Mouse (Mus musculus): Measurements from ENCODE around the gene Pelp1. TPM values are rescaled to one million over a fixed set of nuclear protein-coding genes. Genes with fewer than 3 reads are reported as not detected.

Pelp1 gene
- polyA plus RNA-seq (2016; fragmentation: Nextera tagmentation; extraction: Ambion mirVana), result 37.6 and 38.2 TPM in 2 replicates

DNA sequence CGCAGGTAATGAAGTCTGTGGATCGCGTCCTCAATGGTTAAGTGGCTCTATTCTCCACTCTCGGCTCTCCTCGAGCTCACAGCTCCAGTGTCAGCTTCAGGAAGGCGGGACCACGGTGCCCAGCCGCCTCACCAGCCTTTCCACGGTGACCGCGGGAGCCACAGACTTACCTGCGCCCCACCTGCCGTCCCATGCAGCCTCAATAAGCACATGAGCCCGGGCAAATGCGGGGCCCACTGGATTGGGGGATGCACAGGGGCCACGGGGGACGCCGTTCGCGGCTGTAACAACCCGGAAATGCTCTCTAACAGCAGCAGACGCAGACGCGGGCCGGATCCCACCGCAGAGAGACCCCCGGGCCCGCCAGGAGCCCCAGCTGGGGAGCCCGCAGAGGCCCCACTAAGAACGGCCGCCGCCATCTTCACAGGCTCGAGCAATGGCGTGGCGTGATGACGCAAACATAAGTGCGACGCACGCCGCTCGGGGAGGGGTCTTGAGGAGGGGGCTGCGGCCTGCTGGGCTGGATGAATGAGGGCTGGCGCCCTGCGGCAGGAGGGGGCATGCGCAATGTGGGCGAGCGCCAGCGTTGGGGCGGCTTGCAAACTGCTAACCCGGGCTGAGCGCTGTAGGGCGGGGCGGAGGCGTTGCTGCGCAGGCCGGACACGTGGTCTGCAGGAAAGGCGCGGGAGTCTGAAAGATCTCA, at the start of gene Pelp1:
Gene Pelp1, minus strand, starts transcription at position 438 of the 703 bp plus-strand sequence.
- under 1% methylated on average over 59 of the region's 59 CpGs for WGBS
- H3K36me3 ChIP-seq, result peaks cover 7% of the 10 kb centered on the region
- no peaks in the 10 kb centered on the region for H3K27me3 ChIP-seq (replicated peaks)
- H3K9me3 ChIP-seq, result no peaks in the 10 kb centered on the region
- ATAC-seq (ENCODE audit: low FRiP score, low read depth), result peak; percentile 96
- 0 out of 2 replicates have a peak within 1 kb of the TSS, but pooled peaks have one; percentile 20 for H3K27ac ChIP-seq
- peaks cover 15% of the 10 kb centered on the region for H3K4me1 ChIP-seq
- H3K4me3 ChIP-seq, result peak within 1 kb of the TSS; percentile 97
- H3K4me2 ChIP-seq (replicated peaks), result peak within 1 kb of the TSS; percentile 86
- peak within 1 kb of the TSS; percentile 98 for H3K9ac ChIP-seq

DNA sequence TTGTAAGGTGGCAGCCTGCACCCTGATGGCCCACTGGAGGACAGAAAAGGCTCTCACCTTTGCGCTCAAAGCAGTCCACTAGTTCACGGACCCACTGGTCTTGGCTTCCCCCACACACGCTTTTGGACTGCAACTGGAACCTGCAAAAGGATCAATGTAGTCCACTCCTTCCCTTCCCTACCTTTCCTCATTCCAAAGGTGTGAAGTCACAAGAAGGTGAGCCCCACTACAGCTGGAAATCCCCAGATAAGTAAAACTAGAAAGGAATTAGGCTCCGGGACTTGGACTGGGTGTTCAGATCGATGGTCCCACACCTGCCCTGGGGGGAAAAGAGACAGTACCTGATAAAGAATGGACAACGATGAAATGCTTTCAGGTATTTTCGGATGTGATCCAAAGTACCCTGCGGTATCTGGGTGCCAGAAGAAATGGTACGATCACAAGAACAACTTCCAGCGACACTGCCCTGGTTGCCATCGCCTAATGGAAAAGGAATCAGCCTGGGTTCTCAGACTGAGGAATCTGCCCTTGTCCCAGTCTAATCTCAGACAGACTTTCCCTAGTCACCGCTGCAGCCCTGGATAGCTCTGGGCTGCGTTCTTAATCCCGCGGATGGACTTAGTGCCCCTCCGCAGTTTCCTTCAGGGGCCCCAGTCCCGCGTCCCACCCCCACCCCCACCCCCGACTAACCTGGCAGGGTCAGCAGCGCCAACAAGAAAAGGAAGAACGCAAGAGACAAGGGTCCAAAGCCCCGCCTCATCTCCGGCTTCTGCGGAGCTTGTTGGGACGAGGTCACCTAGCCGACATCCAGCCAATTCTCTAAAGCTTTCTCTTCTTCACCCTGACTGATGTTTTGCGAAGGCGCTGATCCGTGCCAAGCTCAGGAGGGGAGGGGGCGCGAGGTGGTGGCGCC, 49.1 kb upstream of the Pelp1 start, which contains the start of gene Zmynd15:
Gene Zmynd15, plus strand, starts transcription at position 746 of the 913 bp plus-strand sequence.
- peak within 1 kb of the TSS; percentile 78 for H3K4me2 ChIP-seq (replicated peaks)
- H3K27ac ChIP-seq, result no peak within 1 kb of the TSS
- peak within 1 kb of the TSS; percentile 48; the same call in 1 of the 2 replicates for H3K9ac ChIP-seq
- ATAC-seq (ENCODE audit: low FRiP score, low read depth), result no peak
- H3K27me3 ChIP-seq (replicated peaks), result peaks cover 39% of the 10 kb centered on the region
- WGBS, result 20% methylated on average over 32 of the region's 32 CpGs
- no peaks in the 10 kb centered on the region for H3K36me3 ChIP-seq
- H3K4me3 ChIP-seq, result peak within 1 kb of the TSS; percentile 39
- H3K4me1 ChIP-seq, result peaks cover 10% of the 10 kb centered on the region; the same call in 1 of the 2 replicates
- H3K9me3 ChIP-seq, result 0 out of 2 replicates have a peak, but pooled peaks cover 3% of the 10 kb centered on the region

- peaks cover 17% of the 10 kb centered on the region for H3K4me1 ChIP-seq
- ATAC-seq (ENCODE audit: low FRiP score, low read depth), result no peak
- no peaks in the 10 kb centered on the region for H3K9me3 ChIP-seq
- 0 out of 2 replicates have a peak, but pooled peaks cover 3% of the 10 kb centered on the region for H3K36me3 ChIP-seq
- H3K27ac ChIP-seq, result no peak overlapping the region
- no peak overlapping the region for H3K4me3 ChIP-seq
- H3K27me3 ChIP-seq (replicated peaks), result peaks cover under 1% of the 10 kb centered on the region
- WGBS, result 91% methylated on average over 9 of the region's 9 CpGs
- H3K9ac ChIP-seq, result no peak overlapping the region
- H3K4me2 ChIP-seq (replicated peaks), result 0 out of 2 replicates have a peak overlapping the region, but pooled peaks have one; percentile 70
These were observed 43.6 kb upstream of the Pelp1 start for GRCm38 (mm10) chr11:70453261-70454044.

DNA sequence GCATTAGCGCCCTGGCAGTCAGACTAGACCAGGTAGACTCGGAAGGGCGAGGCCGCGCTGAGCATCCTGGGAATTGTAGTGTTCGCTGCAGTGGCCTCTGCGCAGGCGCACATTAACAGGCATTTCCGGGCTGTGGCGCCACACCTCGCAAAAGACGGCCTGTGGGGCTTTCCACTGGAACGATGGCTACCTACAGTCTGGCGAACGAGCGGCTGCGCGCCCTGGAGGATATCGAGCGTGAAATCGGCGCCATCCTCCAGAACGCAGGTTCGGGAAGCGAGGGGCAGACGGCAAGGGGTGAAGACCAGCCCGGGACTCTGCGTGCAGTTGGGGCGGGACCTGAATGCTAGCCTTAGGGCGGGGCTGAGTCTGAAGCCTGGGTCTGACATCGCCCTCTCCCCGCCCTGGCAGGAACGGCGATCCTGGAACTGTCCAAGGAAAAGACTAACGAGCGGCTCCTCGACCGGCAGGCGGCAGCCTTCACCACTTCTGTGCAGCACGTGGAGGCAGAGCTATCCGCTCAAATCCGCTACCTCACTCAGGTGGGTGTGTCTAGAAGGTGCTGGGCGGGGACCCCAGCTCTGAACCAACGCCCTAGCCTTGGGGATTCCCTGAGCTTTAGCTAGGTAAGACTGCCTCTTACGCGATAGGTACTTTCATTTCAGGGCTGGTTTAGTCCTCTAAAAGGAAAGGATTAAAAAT, 42.1 kb upstream of the Pelp1 start, which contains the start of gene Med11:
Gene Med11, plus strand, starts transcription at position 123 of the 702 bp plus-strand sequence.
- H3K27me3 ChIP-seq (replicated peaks), result no peaks in the 10 kb centered on the region
- H3K9ac ChIP-seq, result peak within 1 kb of the TSS; percentile 71
- H3K4me3 ChIP-seq, result peak within 1 kb of the TSS; percentile 72
- H3K4me2 ChIP-seq (replicated peaks), result peak within 1 kb of the TSS; percentile 70
- no peaks in the 10 kb centered on the region for H3K9me3 ChIP-seq
- peak within 1 kb of the TSS; percentile 92 for H3K27ac ChIP-seq
- peaks cover 17% of the 10 kb centered on the region for H3K4me1 ChIP-seq
- ATAC-seq (ENCODE audit: low FRiP score, low read depth), result peak; percentile 94
- 0 out of 2 replicates have a peak, but pooled peaks cover 3% of the 10 kb centered on the region for H3K36me3 ChIP-seq
- under 1% methylated on average over 46 of the region's 46 CpGs for WGBS

DNA sequence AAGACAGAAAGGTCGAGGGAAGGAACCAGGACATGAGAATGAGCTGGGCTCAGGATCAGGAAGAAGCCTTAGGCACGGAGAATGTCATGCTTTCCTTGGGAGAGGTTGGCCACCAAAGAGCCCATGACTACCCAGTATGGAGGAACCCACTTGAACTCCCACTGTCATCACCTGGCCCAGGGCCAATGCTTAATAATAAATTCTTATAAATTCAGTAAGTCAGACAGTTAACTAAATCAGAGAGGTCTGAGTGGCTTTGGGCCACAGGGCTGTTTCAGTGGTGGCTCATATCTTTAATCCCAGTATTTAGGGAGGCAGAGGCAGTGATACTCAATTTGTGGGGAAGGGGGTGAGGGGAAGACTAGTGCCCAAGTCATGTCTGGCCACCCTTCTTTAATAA, 41.1 kb upstream of the Pelp1 start:
- Histone ChIP-seq H3K36me3 (0 out of 2 replicates have a peak, but pooled peaks cover 3% of the 10 kb centered on the region), H3K27me3 (replicated peaks) (no peaks in the 10 kb centered on the region), H3K4me1 (peaks cover 17% of the 10 kb centered on the region), H3K9ac (no peak overlapping the region), H3K4me2 (replicated peaks) (no peak overlapping the region), H3K9me3 (no peaks in the 10 kb centered on the region), H3K27ac (no peak overlapping the region), H3K4me3 (no peak overlapping the region)
- ATAC-seq (ENCODE audit: low FRiP score, low read depth), result no peak
- WGBS, result 79% methylated on average over 2 of the region's 2 CpGs

DNA sequence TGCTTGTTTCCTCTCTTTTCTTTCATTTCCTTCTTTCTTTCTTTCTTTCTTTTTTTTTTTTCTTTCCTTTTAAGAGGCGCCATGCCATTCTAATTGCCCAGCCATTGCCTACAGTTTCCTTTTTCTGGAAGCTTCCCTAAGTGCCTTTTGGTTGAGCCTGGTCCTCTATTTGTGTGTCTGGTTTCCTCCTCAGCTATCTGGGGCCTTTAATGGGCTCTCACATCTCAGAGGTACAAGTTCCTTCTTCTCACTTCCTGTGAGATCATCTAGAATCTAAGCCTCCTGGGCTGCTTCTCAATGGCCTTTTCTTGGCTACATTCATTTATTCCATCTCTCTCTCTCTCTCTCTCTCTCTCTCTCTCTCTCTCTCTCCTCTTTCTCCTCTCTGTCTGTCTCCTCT, 37.5 kb upstream of the Pelp1 start:
- Histone ChIP-seq H3K36me3 (peaks cover under 1% of the 10 kb centered on the region; the same call in 1 of the 2 replicates), H3K9me3 (no peaks in the 10 kb centered on the region), H3K4me3 (no peak overlapping the region), H3K27me3 (replicated peaks) (no peaks in the 10 kb centered on the region), H3K27ac (no peak overlapping the region), H3K4me2 (replicated peaks) (no peak overlapping the region), H3K9ac (no peak overlapping the region), H3K4me1 (peaks cover 3% of the 10 kb centered on the region)
- no peak for ATAC-seq (ENCODE audit: low FRiP score, low read depth)
- WGBS, result 68% methylated on average over 1 of the region's 1 CpGs

- no peaks in the 10 kb centered on the region for H3K4me1 ChIP-seq
These were observed 36.9 kb upstream of the Pelp1 start for GRCm38 (mm10) chr11:70446756-70447155.

GRCm38 (mm10) chr11:70444667-70445066, 34.8 kb upstream of the Pelp1 start:
- no peaks in the 10 kb centered on the region for H3K27me3 ChIP-seq (replicated peaks)
- 79% methylated on average over 6 of the region's 6 CpGs for WGBS
- peaks cover 24% of the 10 kb centered on the region for H3K36me3 ChIP-seq
- H3K9me3 ChIP-seq, result no peaks in the 10 kb centered on the region
- H3K4me2 ChIP-seq (replicated peaks), result no peak overlapping the region
- no peak overlapping the region for H3K9ac ChIP-seq
- no peak for ATAC-seq (ENCODE audit: low FRiP score, low read depth)
- H3K4me1 ChIP-seq, result no peaks in the 10 kb centered on the region
- no peak overlapping the region for H3K4me3 ChIP-seq
- H3K27ac ChIP-seq, result no peak overlapping the region

More at GRCm38 (mm10) chr11:70446756-70447155, 36.9 kb upstream of the Pelp1 start:
- no peak for ATAC-seq (ENCODE audit: low FRiP score, low read depth)
- Histone ChIP-seq H3K4me3 (no peak overlapping the region), H3K36me3 (peaks cover 7% of the 10 kb centered on the region), H3K9me3 (no peaks in the 10 kb centered on the region), H3K4me2 (replicated peaks) (no peak overlapping the region), H3K27me3 (replicated peaks) (no peaks in the 10 kb centered on the region), H3K9ac (no peak overlapping the region), H3K27ac (no peak overlapping the region)
- WGBS, result 47% methylated on average over 3 of the region's 3 CpGs

DNA sequence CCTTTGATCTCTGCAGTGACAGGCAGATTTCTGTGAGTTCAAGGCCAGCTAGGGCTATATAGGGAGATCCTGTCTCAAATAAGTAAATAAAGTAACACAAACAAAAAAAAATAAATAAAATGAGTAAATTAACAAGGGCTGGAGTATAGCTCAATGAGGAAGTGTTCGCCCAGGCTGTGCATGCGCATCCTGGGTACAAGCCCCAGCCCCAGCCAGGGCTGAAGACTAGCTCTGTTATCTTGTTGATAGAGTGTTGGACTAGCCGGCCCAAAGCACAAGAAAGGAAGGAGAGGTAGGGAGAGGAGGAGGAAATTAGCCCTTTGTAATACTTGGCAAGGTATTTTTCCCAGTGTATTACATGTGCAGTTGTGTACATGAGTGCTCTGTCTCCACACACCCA, 34.1 kb upstream of the Pelp1 start:
- no peak for ATAC-seq (ENCODE audit: low FRiP score, low read depth)
- Histone ChIP-seq H3K27me3 (replicated peaks) (no peaks in the 10 kb centered on the region), H3K27ac (no peak overlapping the region), H3K4me3 (no peak overlapping the region), H3K9me3 (no peaks in the 10 kb centered on the region), H3K4me1 (no peaks in the 10 kb centered on the region), H3K9ac (no peak overlapping the region), H3K4me2 (replicated peaks) (no peak overlapping the region), H3K36me3 (peaks cover 31% of the 10 kb centered on the region)
- 87% methylated on average over 3 of the region's 3 CpGs for WGBS

- Histone ChIP-seq H3K9me3 (no peaks in the 10 kb centered on the region), H3K27ac (no peak overlapping the region), H3K4me3 (no peak overlapping the region), H3K27me3 (replicated peaks) (no peaks in the 10 kb centered on the region), H3K4me2 (replicated peaks) (no peak overlapping the region), H3K4me1 (no peaks in the 10 kb centered on the region), H3K36me3 (peaks cover 50% of the 10 kb centered on the region), H3K9ac (no peak overlapping the region)
- no peak for ATAC-seq (ENCODE audit: low FRiP score, low read depth)
- 92% methylated on average over 7 of the region's 7 CpGs for WGBS
These were observed 32.1 kb upstream of the Pelp1 start for GRCm38 (mm10) chr11:70441882-70442281.

GRCm38 (mm10) chr11:70440637-70441036, 30.8 kb upstream of the Pelp1 start:
- Histone ChIP-seq H3K27ac (no peak overlapping the region), H3K36me3 (peaks cover 62% of the 10 kb centered on the region), H3K4me3 (no peak overlapping the region), H3K4me1 (no peaks in the 10 kb centered on the region), H3K9ac (no peak overlapping the region), H3K9me3 (no peaks in the 10 kb centered on the region), H3K27me3 (replicated peaks) (no peaks in the 10 kb centered on the region), H3K4me2 (replicated peaks) (no peak overlapping the region)
- WGBS, result 94% methylated on average over 4 of the region's 4 CpGs
- ATAC-seq (ENCODE audit: low FRiP score, low read depth), result no peak
